Mouse (Mus musculus): ENCODE data around the gene Yif1b.

Gene Yif1b

DNA sequence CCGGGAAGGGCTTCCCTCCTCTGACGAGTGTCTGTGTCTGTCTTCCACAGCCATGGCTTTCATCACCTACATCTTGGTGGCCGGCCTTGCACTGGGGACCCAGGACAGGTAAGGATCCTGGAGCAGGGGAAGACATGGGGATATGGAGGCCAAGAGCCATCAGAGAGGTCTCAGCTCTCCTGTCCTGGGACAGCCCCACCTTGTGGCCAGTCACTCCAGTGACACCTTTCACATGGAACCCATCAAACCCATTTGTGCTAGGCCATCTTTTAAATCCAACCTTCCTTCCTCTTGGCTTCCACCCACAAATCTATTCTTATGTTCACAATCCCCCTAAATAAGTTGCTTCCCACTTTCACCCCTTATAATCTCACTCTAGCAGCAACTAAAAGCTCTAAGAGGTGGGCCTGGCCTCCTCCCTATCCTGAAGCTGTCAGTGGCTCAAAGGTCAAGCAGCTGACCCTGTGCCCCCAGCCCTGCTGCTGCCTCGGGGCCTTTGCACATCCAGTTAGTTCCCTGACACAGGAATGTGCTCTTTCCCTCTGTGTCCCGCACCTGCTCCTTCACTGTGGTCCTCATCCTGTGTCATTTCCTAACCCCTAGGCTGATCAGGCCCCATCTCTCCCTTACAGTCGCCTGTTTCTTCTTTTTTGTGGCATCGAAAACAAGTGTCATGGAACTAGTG, 6.7 kb downstream of the Yif1b start:
- DNase-seq (ENCODE audit: low read depth) = no peak

- no peak for DNase-seq (ENCODE audit: low read depth)
Measured at GRCm38 (mm10) chr7:29246015-29246414, 7.9 kb downstream of the Yif1b start.

- no peak for DNase-seq (ENCODE audit: low read depth)
Measured at GRCm38 (mm10) chr7:29246619-29247313, 8.6 kb downstream of the Yif1b start.

- DNase-seq (ENCODE audit: low read depth) = no peak
Measured at GRCm38 (mm10) chr7:29247314-29247700, 9.2 kb downstream of the Yif1b start.

GRCm38 (mm10) chr7:29247706-29248105, 9.6 kb downstream of the Yif1b start:
- DNase-seq (ENCODE audit: low read depth) = no peak

DNA sequence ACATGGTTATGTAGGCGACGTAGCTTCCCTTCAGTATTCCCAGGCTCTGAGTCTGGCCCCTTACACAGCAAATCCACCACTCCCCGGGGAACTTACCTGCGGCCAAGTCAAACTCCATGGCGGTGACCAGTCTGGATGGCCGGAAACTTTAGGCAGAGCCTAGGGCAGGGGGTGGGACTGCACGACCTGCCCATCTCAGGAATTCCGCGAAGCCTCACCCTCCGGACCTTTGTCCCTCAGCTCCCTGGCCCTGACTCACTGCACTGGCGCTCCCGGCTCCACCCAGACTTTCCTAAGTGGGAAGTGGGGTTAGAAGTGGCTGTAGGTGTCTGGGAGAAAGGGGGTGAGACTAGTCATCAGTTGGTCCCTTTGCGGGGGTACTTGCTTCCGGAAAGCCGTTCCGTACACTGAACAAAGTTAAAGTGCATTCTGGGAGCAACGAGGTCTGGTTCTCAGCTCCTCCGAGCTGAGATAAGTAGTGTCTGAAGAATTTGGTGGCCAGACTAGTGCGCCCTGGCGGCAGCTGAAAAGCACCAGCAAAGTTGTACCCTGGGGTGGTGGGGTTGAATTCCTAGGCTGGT, 10.2 kb downstream of the Yif1b start, which contains the start of gene 2200002D01Rik:
2200002D01Rik (minus strand) TSS at position 206 of the 581 bp plus-strand sequence.
- DNase-seq (ENCODE audit: low read depth) = no peak

GRCm38 (mm10) chr7:29251166-29251565, 13.0 kb downstream of the Yif1b start:
- DNase-seq (ENCODE audit: low read depth) = no peak

DNA sequence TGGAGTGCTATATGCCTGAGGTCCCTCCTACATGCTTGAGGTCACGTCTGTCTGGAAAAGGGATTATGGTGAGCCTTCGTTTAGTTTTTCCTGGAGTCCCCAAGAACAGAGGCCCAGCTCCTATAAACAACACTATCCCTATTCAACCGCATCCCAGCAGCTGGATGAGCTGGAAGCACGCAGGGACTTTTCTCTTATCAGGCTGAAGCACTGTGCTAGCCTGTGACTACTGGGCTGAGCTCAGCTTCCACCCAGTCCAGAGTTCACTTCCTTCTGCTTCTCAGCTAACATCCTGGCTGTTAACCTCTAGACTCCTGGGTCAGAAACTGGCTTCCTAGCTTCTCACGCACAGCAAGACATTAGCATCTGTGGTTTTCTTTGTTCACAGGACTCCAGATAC, 15.7 kb downstream of the Yif1b start:
- no peak for DNase-seq (ENCODE audit: low read depth)

DNA sequence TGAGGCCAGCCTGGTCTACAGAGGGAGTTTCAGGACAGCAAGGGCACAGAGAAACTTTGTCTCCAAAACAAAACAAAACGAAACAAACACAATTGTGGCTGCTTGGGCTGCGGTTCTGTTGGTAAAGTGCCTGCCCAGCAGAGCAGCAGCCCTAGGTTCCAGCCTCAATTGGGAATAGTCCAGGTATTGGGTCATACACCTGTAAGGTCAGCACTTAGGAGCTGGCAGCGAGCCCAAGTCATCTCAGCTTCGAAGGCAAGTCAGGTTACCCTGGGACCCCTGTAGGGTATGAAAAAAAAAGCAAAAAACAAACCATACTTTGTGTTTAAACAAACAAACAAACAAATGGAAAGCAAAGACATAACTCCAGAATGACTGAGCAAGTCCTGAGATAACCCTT, 17.7 kb downstream of the Yif1b start:
- no peak for DNase-seq (ENCODE audit: low read depth)

DNA sequence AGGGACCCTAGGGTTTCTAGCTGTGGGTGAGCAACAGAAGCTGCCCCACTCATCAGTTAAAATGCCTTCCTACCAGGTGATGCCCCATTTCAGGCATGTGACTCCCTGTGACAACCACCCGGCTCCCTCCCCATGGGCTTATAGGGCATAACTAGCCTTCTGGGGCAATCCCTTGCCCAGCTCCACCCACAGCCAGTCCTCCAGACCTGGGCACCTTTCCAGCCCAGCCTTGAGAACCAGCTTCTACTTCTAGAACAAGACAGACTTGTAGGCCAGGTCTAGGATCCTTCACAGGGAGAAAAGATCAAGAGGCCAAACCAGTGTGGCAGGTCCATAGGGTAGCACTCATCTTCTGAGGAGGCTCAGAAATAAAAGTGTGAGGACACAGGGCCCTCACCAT, 19.2 kb downstream of the Yif1b start:
- no peak for DNase-seq (ENCODE audit: low read depth)

- DNase-seq (ENCODE audit: low read depth) = no peak
Measured at GRCm38 (mm10) chr7:29259781-29260730, 21.9 kb downstream of the Yif1b start.

DNA sequence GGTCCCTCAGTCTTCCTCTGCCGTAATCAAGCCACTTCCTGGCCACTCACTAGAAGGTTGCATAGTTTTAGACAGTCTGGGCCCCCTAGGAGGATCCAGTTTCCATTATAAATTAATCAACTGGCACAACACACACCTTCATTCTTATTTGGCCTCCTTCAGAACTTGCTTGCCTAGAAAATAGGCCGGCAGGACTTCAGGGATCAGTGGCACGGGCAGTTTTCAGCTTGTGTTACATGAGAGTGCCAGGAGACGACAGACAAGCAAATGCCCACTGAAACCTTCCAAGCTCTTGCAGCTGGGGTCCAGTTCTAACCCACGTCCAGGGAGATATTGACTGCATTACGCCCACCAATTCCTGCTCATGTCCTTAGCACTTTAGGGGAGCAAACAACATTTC, 24.0 kb downstream of the Yif1b start:
- DNase-seq (ENCODE audit: low read depth) = no peak

DNA sequence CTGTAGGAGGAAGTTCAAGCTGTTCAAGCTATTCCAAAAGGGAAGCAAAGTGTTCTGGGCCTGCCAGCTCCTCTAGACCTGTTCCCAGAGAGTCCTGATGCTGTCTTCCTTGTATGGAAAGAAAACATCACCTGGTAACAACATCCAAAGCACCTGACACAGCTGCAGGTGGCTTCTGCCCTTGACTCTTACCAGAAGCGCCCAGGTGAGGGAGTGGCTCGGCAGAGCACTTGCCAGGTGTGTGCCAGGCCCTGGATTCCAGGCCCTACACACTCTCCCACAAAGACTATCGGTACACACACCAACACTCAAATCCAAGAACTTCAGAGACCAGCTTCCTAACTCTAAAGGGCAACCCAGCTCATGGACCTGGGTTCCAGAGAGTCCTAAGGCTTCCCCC, 25.7 kb downstream of the Yif1b start:
- DNase-seq (ENCODE audit: low read depth) = no peak

DNA sequence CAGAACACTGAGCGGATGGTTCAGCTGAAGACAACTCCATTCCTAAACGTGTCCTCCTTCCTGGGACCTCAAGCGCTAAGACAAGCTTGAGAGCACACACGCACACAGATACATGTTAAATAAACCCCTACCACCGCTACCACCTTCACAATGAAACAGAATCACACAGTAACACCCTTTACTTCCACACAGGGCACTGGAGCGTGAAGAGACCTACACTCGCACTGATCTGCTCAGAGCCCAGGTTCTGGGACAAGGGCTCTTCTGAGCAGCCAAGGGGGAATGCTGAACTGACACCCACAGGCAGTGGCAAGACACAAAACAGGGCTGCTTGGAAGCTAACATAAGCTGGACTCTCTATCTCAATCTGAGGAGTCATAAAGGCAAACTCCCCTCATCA, 27.5 kb downstream of the Yif1b start:
- no peak for DNase-seq (ENCODE audit: low read depth)

GRCm38 (mm10) chr7:29266931-29267330, 28.8 kb downstream of the Yif1b start:
- no peak for DNase-seq (ENCODE audit: low read depth)

- no peak for DNase-seq (ENCODE audit: low read depth)
Measured at GRCm38 (mm10) chr7:29270445-29270844, 32.3 kb downstream of the Yif1b start.

DNA sequence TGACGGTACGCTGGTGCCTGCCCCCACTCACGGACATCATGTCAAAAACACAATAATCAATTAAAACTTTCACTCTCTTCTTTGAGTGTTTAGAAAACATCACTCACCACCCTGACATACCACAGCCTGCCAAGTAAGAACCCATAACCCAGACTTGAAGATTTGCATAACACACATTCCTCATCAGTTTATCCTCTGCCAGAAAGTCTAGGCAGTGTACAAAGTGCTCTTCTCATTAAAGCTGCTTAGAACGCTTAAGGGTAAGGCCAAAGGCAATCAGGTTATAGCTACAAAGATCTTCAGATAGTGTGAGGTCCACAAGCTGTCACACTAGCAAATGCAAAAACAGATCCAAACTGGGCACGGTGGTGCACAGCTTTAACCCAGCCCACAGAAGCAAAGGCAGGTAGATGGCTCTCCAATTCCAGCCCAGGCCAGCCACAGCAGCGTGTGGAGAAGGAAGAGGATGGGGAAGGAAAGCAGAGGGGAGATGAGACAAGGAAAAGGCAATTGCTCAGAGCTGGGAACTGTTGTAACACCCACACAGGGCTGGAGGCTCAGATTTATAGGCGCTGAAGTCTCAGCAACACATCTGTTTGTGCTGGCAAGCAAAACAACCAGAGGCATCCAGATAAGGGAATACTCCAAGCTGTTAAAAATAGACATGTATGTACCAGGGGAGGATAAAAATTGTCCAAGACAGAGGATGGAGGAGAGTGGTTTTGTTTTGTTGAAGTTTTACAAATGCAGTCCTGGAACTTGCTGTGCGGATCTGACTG, 33.7 kb downstream of the Yif1b start:
- DNase-seq (ENCODE audit: low read depth) = no peak

- no peak for DNase-seq (ENCODE audit: low read depth)
Measured at GRCm38 (mm10) chr7:29276715-29277114, 38.6 kb downstream of the Yif1b start.

GRCm38 (mm10) chr7:29277510-29277909, 39.4 kb downstream of the Yif1b start:
- DNase-seq (ENCODE audit: low read depth) = no peak

DNA sequence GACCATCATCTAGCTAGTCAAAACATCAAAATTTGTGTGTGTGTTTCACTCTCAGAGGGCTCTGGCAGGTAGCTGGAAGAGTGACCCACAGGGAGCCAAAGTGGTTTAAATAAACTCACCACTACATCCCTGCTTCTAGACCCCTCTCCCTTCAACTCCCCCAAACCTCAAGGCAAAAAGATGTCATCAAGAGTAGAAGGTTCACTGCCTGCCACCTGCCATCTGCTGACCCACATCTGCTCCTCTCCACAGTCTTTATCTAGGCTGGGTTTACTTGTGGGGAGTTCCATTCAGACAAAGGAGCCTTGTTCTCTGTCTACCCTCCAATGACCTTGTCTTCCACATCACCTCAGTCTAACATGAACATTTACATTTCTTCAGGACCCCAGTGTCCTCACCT, 41.1 kb downstream of the Yif1b start:
- DNase-seq (ENCODE audit: low read depth) = no peak

- DNase-seq (ENCODE audit: low read depth) = no peak
Measured at GRCm38 (mm10) chr7:29279924-29280323, 41.8 kb downstream of the Yif1b start.
